Mouse (Mus musculus) brain, embryonic 14.5 days (tissue): Measurements from ENCODE around the gene Pibf1.

ENCODE experiments used
- CTCF ChIP-seq: fragments of 200-500 bp; IDR thresholded peaks from 2 replicates; pipeline ENCODE4 v1.5.1; 2012; ENCODE audit warnings: inconsistent platforms, mild to moderate bottlenecking, moderate library complexity, borderline replicate concordance; ENCODE audit not compliant: insufficient read depth, insufficient read length; ENCODE audit errors: extremely low read depth
- POLR2A ChIP-seq: fragments of 200-500 bp; IDR thresholded peaks from 2 replicates; pipeline ENCODE4 v1.6.1; 2012; ENCODE audit warnings: mild to moderate bottlenecking, inconsistent platforms, borderline replicate concordance; ENCODE audit not compliant: poor library complexity, insufficient read depth, insufficient read length, severe bottlenecking; ENCODE audit errors: extremely low read depth

DNA sequence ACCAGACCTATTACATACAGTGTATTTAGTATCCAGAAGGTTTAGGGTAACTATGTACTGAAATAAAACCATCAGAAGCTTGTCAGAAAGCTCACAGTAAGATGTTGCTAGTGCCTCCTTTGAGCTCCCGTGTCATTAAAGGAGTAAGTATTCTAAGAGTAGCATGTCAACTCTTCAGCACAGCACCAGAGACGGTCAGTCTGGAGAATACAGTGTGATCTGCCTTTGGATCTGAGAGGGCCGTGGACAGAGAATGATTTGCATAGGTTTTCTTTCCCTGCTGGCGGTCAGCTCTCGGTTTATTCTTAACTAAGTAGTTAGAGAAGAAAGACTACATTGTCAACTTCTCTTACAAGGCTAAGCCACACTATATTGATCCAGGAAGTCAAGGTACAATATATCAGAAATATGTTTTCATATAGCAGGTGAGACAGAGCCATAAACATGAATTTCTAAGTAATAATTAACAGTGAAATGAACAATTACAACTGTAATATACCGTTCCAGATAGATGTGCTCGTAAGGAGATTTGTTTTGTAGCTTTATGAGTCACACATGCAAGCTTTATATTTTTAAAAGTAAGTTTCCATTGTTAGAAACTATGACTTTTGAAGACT lies 119.3 kb downstream of the Pibf1 start:
- TF ChIP-seq CTCF (no peak), POLR2A (no peak)
